Mouse (Mus musculus) limb, embryonic 10.5 days (tissue): ENCODE data around the gene Olfr68. TPM values are rescaled to one million over a fixed set of nuclear protein-coding genes. Genes with fewer than 3 reads are reported as not detected.

Source experiments
- polyA plus RNA-seq: library from polyadenylated mRNA; unstranded; fragments of >200 nt; fragmentation: Nextera tagmentation; extraction: Ambion mirVana; gene quantifications from 2 replicates; pipeline ENCODE4 v1.2.1, GENCODE M21; 2016

Gene Olfr68
- polyA plus RNA-seq, 1 experiment from 2014 or later = not detected

Other genes with a start within 250 kb of the Olfr68 start
- gene Olfr612, start 237.0 kb downstream of the Olfr68 start, polyA plus RNA-seq = not detected in 2 replicates
- gene Olfr613, start 231.6 kb downstream of the Olfr68 start, polyA plus RNA-seq = not detected in 2 replicates
- gene Olfr615, start 223.6 kb downstream of the Olfr68 start, polyA plus RNA-seq = not detected in 2 replicates
- gene Olfr616, start 210.6 kb downstream of the Olfr68 start, polyA plus RNA-seq = not detected in 2 replicates
- gene Olfr617, start 206.6 kb downstream of the Olfr68 start, polyA plus RNA-seq = not detected in 2 replicates
- not detected in 2 replicates for gene Olfr618, start 189.6 kb downstream of the Olfr68 start, polyA plus RNA-seq
- not detected in 2 replicates for gene Olfr619, start 179.1 kb downstream of the Olfr68 start, polyA plus RNA-seq
- gene Olfr620, start 167.2 kb downstream of the Olfr68 start, polyA plus RNA-seq = not detected in 2 replicates
- not detected in 2 replicates for gene Olfr622, start 137.0 kb downstream of the Olfr68 start, polyA plus RNA-seq
- not detected in 2 replicates for gene Olfr623, start 116.0 kb downstream of the Olfr68 start, polyA plus RNA-seq
- gene Olfr624, start 108.5 kb downstream of the Olfr68 start, polyA plus RNA-seq = 0.04 and 0.06 TPM in 2 replicates
- not detected in 2 replicates for gene Olfr625-ps1, start 97.0 kb downstream of the Olfr68 start, polyA plus RNA-seq
- gene Olfr243, start 65.0 kb downstream of the Olfr68 start, polyA plus RNA-seq = not detected in 2 replicates
- not detected in 2 replicates for gene Olfr628, start 49.3 kb downstream of the Olfr68 start, polyA plus RNA-seq
- gene Olfr629, start 34.8 kb downstream of the Olfr68 start, polyA plus RNA-seq = not detected in 2 replicates
- gene Olfr630, start 22.4 kb downstream of the Olfr68 start, polyA plus RNA-seq = not detected in 2 replicates
- gene Olfr69, start 8.1 kb downstream of the Olfr68 start, polyA plus RNA-seq = not detected in 2 replicates
- not detected in 2 replicates for gene Olfr67, start 12.1 kb upstream of the Olfr68 start, polyA plus RNA-seq
- 172 and 327 TPM in 2 replicates for gene Hbb-bt, start 34.3 kb upstream of the Olfr68 start, polyA plus RNA-seq
- gene Hbb-bs, start 48.4 kb upstream of the Olfr68 start, polyA plus RNA-seq = 49.0 and 110 TPM in 2 replicates
- 0.29 TPM in 1 of 2 replicates, not detected in the other for gene Hbb-bh2, start 60.8 kb upstream of the Olfr68 start, polyA plus RNA-seq
- 2,391 and 3,747 TPM in 2 replicates for gene Hbb-bh1, start 63.5 kb upstream of the Olfr68 start, polyA plus RNA-seq
- gene Hbb-y, start 73.5 kb upstream of the Olfr68 start, polyA plus RNA-seq = 6,719 and 7,575 TPM in 2 replicates
- not detected in 2 replicates for gene Olfr66, start 106.6 kb upstream of the Olfr68 start, polyA plus RNA-seq
- gene Olfr64, start 114.8 kb upstream of the Olfr68 start, polyA plus RNA-seq = not detected in 2 replicates
- not detected in 2 replicates for gene Olfr65, start 123.8 kb upstream of the Olfr68 start, polyA plus RNA-seq
- gene Olfr631, start 149.1 kb upstream of the Olfr68 start, polyA plus RNA-seq = not detected in 2 replicates
- not detected in 2 replicates for gene Olfr632, start 154.6 kb upstream of the Olfr68 start, polyA plus RNA-seq
- gene Olfr633, start 164.7 kb upstream of the Olfr68 start, polyA plus RNA-seq = not detected in 2 replicates
- gene Olfr635, start 191.5 kb upstream of the Olfr68 start, polyA plus RNA-seq = not detected in 2 replicates
- gene Olfr638, start 219.0 kb upstream of the Olfr68 start, polyA plus RNA-seq = not detected in 2 replicates
- 0.03 TPM in 1 of 2 replicates, not detected in the other for gene Olfr639, start 237.6 kb upstream of the Olfr68 start, polyA plus RNA-seq
- not detected in 2 replicates for gene Olfr640, start 245.9 kb upstream of the Olfr68 start, polyA plus RNA-seq